Mouse (Mus musculus) embryonic facial prominence, embryonic 15.5 days (tissue): ENCODE results near the gene Sct. TPM values are rescaled to one million over a fixed set of nuclear protein-coding genes. Genes with fewer than 3 reads are reported as not detected.
"Not testable (repeated sequence)": the region's sequence is repeated elsewhere in the genome, so short reads cannot be mapped to it uniquely, and the experiment has no call there.

ENCODE experiments used
- ATAC-seq: fragments of 200-750 bp; cut with Nextera tagmentation; 2 replicates; pipeline ENCODE4 v1.8.0; 2017; ENCODE audit warnings: low read depth, moderate TSS enrichment; ENCODE audit not compliant: insufficient number of reproducible peaks, low FRiP score, low TSS enrichment
- H3K27ac ChIP-seq: fragments of 300-500 bp; sonication (generic); replicated peaks from 2 replicates; pipeline ENCODE4 v1.5.1; 2015; ENCODE audit warnings: mild to moderate bottlenecking, inconsistent platforms
- H3K27me3 ChIP-seq: fragments of 300-500 bp; sonication (generic); 2 replicates; pipeline ENCODE4 v1.6.1; 2015; ENCODE audit warnings: inconsistent platforms
- H3K36me3 ChIP-seq: fragments of 300-500 bp; sonication (generic); 2 replicates; pipeline ENCODE4 v1.6.1; 2015; ENCODE audit warnings: mild to moderate bottlenecking, inconsistent platforms
- H3K4me1 ChIP-seq: fragments of 300-500 bp; sonication (generic); 2 replicates; pipeline ENCODE4 v1.6.1; 2015; ENCODE audit warnings: inconsistent platforms
- H3K4me2 ChIP-seq: fragments of 300-500 bp; sonication (generic); replicated peaks from 2 replicates; pipeline ENCODE4 v1.6.1; 2015; ENCODE audit warnings: mild to moderate bottlenecking, inconsistent platforms
- H3K4me3 ChIP-seq: fragments of 300-500 bp; sonication (generic); replicated peaks from 2 replicates; pipeline ENCODE4 v1.5.1; 2015; ENCODE audit warnings: mild to moderate bottlenecking, inconsistent platforms
- H3K9ac ChIP-seq: fragments of 300-500 bp; sonication (generic); 2 replicates; pipeline ENCODE4 v1.6.1; 2015; ENCODE audit warnings: inconsistent platforms
- H3K9me3 ChIP-seq: fragments of 300-500 bp; sonication (generic); replicated peaks from 2 replicates; pipeline ENCODE4 v1.6.1; 2016; ENCODE audit warnings: inconsistent platforms
- WGBS: fragments of 180-500 bp; shearing (Covaris S2); methylation state at CpG from one replicate; pipeline ENCODE4 v1.1.7; 2015; 5-methylcytosine and 5-hydroxymethylcytosine counted together
- polyA plus RNA-seq: library from polyadenylated mRNA; unstranded; fragments of >200 nt; fragmentation: Nextera tagmentation; extraction: Ambion mirVana; gene quantifications from 2 replicates; pipeline ENCODE4 v1.2.1, GENCODE M21; 2015

Sct gene
- polyA plus RNA-seq, 1 experiment from 2014 or later = 5.3 TPM

- H3K4me3 ChIP-seq = peak overlapping the region; percentile 55; the same call in 1 of the 2 replicates
- peaks cover 44% of the 10 kb centered on the region for H3K36me3 ChIP-seq
- 32% methylated on average over 12 of the region's 12 CpGs for WGBS
- H3K4me2 ChIP-seq = peak overlapping the region; percentile 83; the same call in 1 of the 2 replicates
- no peak for ATAC-seq
- peaks cover 18% of the 10 kb centered on the region for H3K4me1 ChIP-seq
- no peak overlapping the region for H3K9ac ChIP-seq
- H3K9me3 ChIP-seq = no peaks in the 10 kb centered on the region
- H3K27ac ChIP-seq = 0 out of 2 replicates have a peak overlapping the region, but pooled peaks have one; percentile 11
- H3K27me3 ChIP-seq = no peaks in the 10 kb centered on the region
Measured at GRCm38 (mm10) chr7:141264761-141265410, 14.0 kb downstream of the Sct start.

DNA sequence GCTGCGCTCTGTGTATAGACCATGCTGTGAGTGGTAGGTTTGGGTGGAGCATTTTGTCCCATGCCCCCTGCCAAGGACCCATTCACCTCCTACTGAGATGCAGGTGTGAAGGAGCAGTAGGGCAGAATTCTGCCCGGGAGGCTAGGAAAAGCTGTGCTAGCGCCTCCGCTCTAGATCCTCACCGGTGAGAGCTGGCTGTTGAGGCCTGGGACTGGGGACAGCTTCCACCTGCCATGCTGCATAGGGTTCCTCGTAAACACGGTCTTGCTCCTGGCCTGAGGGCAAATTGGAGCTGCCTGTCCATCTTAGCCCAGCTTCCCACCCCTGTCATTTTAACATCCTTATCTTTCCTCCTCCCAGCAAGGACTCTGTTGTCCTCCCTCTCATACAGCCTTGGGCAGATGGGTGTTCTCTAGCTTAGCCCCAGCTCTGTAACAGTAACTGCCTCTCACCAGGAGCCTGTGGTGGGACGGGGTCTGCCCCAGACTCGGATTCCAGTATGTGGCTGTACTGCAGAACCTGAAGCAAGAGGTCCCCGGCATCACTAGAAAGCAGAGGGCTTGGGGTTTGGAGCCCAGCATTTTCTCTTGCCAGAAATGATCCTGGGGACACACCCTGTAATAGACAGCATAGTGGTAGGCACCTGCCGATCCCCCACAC, 14.8 kb downstream of the Sct start:
- 69% methylated on average over 11 of the region's 11 CpGs for WGBS
- H3K27me3 ChIP-seq = no peaks in the 10 kb centered on the region
- H3K27ac ChIP-seq = no peak overlapping the region
- H3K9ac ChIP-seq = no peak overlapping the region
- H3K36me3 ChIP-seq = peaks cover 51% of the 10 kb centered on the region
- H3K9me3 ChIP-seq = no peaks in the 10 kb centered on the region
- peaks cover 18% of the 10 kb centered on the region for H3K4me1 ChIP-seq
- no peak overlapping the region for H3K4me3 ChIP-seq
- no peak overlapping the region for H3K4me2 ChIP-seq
- ATAC-seq = no peak

GRCm38 (mm10) chr7:141263640-141264039, 15.3 kb downstream of the Sct start:
- WGBS = 89% methylated on average over 13 of the region's 13 CpGs
- Histone ChIP-seq H3K27me3 (no peaks in the 10 kb centered on the region), H3K4me1 (peaks cover 18% of the 10 kb centered on the region), H3K27ac (no peak overlapping the region), H3K9ac (no peak overlapping the region), H3K36me3 (peaks cover 57% of the 10 kb centered on the region), H3K4me3 (no peak overlapping the region), H3K4me2 (no peak overlapping the region), H3K9me3 (no peaks in the 10 kb centered on the region)
- ATAC-seq = no peak

GRCm38 (mm10) chr7:141261480-141261879, 17.5 kb downstream of the Sct start:
- H3K27me3 ChIP-seq = no peaks in the 10 kb centered on the region
- H3K4me1 ChIP-seq = peaks cover 16% of the 10 kb centered on the region
- ATAC-seq = no peak
- no peak overlapping the region for H3K4me3 ChIP-seq
- H3K9ac ChIP-seq = no peak overlapping the region
- H3K36me3 ChIP-seq = peaks cover 78% of the 10 kb centered on the region
- no peak overlapping the region for H3K4me2 ChIP-seq
- 90% methylated on average over 3 of the region's 3 CpGs for WGBS
- no peak overlapping the region for H3K27ac ChIP-seq
- H3K9me3 ChIP-seq = no peaks in the 10 kb centered on the region

DNA sequence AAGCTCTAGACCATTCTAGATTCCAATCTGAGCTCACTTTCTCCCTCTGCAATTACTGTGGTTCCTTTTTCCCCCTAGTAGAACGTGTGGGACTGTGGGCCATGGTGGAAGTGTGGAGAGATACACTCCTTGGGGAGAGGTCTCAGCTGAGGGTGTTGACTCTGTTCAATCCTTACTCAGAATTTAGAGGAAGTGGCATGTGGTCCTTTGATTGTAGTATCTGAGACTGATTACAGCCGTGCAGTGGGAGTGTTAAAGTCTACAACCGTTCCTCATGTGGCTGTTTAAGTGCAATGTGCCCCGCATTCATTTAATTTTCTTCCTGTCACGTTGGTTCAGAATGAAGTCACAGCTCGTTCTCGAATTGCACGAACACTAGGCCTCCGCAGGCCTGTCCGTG, 22.8 kb downstream of the Sct start:
- WGBS = 85% methylated on average over 10 of the region's 10 CpGs
- no peak overlapping the region for H3K4me3 ChIP-seq
- no peaks in the 10 kb centered on the region for H3K27me3 ChIP-seq
- H3K27ac ChIP-seq = no peak overlapping the region
- H3K4me2 ChIP-seq = no peak overlapping the region
- H3K4me1 ChIP-seq = no peaks in the 10 kb centered on the region
- peaks cover 93% of the 10 kb centered on the region for H3K36me3 ChIP-seq
- H3K9ac ChIP-seq = no peak overlapping the region
- no peak for ATAC-seq
- H3K9me3 ChIP-seq = no peaks in the 10 kb centered on the region

- H3K36me3 ChIP-seq = peaks cover 94% of the 10 kb centered on the region
- not testable (repeated sequence) for H3K9me3 ChIP-seq, H3K27me3 ChIP-seq, H3K4me2 ChIP-seq, H3K4me1 ChIP-seq, ATAC-seq, H3K27ac ChIP-seq, H3K9ac ChIP-seq, H3K4me3 ChIP-seq
- WGBS = 89% methylated on average over 4 of the region's 4 CpGs
Measured at GRCm38 (mm10) chr7:141250486-141250885, 28.4 kb downstream of the Sct start.

GRCm38 (mm10) chr7:141231551-141231950, 47.4 kb downstream of the Sct start:
- H3K36me3 ChIP-seq = peaks cover 50% of the 10 kb centered on the region
- H3K9ac ChIP-seq = no peak overlapping the region
- H3K9me3 ChIP-seq = no peaks in the 10 kb centered on the region
- no peak overlapping the region for H3K27ac ChIP-seq
- no peak overlapping the region for H3K4me2 ChIP-seq
- WGBS = 90% methylated on average over 10 of the region's 10 CpGs
- no peaks in the 10 kb centered on the region for H3K27me3 ChIP-seq
- peaks cover 22% of the 10 kb centered on the region for H3K4me1 ChIP-seq
- H3K4me3 ChIP-seq = no peak overlapping the region
- no peak for ATAC-seq

DNA sequence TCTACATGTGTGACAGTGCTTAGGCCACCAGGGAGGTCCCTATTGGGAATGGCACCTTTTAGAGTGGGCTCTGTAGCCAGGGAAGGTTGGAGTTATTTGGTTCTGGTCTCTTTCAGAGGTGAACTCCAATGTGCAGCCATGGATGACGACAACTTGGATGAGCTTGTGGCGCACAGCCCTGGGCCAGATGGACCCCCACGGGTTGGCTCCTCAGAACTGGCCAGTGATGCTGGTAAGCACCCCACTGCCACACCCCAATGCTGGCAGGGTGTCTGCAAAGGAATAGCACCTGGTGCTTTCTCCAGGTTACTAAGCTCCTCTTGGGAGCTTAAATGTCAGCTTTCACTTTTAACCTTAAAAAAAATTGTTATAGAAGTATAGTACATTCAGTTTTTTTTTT, 47.8 kb downstream of the Sct start:
- H3K27me3 ChIP-seq = no peaks in the 10 kb centered on the region
- peaks cover 22% of the 10 kb centered on the region for H3K4me1 ChIP-seq
- H3K4me3 ChIP-seq = no peak overlapping the region
- H3K4me2 ChIP-seq = no peak overlapping the region
- no peak overlapping the region for H3K27ac ChIP-seq
- 94% methylated on average over 3 of the region's 3 CpGs for WGBS
- no peak overlapping the region for H3K9ac ChIP-seq
- peaks cover 48% of the 10 kb centered on the region for H3K36me3 ChIP-seq
- ATAC-seq = no peak
- H3K9me3 ChIP-seq = no peaks in the 10 kb centered on the region

GRCm38 (mm10) chr7:141230570-141230969, 48.4 kb downstream of the Sct start:
- 89% methylated on average over 4 of the region's 4 CpGs for WGBS
- H3K9ac ChIP-seq = no peak overlapping the region
- H3K36me3 ChIP-seq = peaks cover 42% of the 10 kb centered on the region
- no peak for ATAC-seq
- no peak overlapping the region for H3K27ac ChIP-seq
- peak overlapping the region; percentile 8; the same call in 1 of the 2 replicates for H3K4me3 ChIP-seq
- no peaks in the 10 kb centered on the region for H3K9me3 ChIP-seq
- H3K27me3 ChIP-seq = no peaks in the 10 kb centered on the region
- H3K4me1 ChIP-seq = peaks cover 22% of the 10 kb centered on the region
- peak overlapping the region; percentile 74 for H3K4me2 ChIP-seq

- Histone ChIP-seq H3K36me3 (peaks cover 34% of the 10 kb centered on the region), H3K4me3 (peak overlapping the region; percentile 100), H3K27me3 (no peaks in the 10 kb centered on the region), H3K4me2 (peak overlapping the region; percentile 74), H3K27ac (no peak overlapping the region), H3K9ac (peak overlapping the region; percentile 93), H3K9me3 (no peaks in the 10 kb centered on the region), H3K4me1 (peaks cover 22% of the 10 kb centered on the region)
- 54% methylated on average over 6 of the region's 6 CpGs for WGBS
- ATAC-seq = no peak
Measured at GRCm38 (mm10) chr7:141229702-141230101, 49.2 kb downstream of the Sct start.
